Mouse (Mus musculus) layer of hippocampus, adult 9-10 months (tissue): ENCODE measurements around the gene Clmn.
A peak's percentile ranks its signal among the peaks of the same experiment; 100 is the strongest.

ENCODE experiments used
- DNase-seq: peaks from one replicate; pipeline ENCODE4 v3.0.0; 2022; ENCODE audit warnings: low spot score

The Clmn gene

DNA sequence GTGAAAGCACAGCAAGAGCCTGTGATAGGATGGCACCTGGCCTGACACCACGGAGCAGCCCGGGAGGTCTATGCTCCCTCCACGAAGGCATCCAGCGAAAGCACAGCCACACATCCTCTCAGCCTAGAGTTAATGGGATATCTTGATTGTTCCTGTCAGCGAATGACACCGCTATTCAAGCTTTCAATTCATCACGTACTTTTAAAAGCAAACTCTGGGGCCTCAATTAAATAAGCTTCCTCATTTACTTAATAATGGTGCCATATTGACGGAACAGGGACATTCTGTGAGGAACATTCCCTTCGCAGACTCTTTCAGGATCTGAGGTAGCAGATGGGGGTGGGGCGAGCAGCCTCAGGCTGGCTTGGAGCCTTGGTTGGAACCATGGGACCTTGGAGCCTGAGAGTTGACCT lies 14.7 kb upstream of the Clmn start:
- DNase-seq: no peak

DNA sequence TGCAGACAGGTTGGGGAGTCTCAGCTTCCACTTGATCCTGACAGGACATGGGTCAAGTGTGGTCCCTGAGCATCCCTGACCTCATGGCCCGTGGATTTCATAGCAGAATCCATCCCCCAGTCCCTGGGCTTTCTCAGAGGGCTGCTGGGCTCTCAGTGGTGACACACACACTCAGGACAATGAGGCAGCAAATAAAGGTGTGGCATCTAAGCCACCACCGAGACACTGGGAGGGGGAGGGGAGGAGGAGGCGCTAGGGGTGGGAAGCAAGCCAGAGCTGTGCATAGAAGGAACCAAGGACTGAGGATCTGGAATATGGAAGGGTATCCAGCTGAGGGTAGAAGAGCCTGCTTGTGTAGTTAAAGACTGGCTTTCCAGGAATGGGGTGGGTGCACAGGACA lies 11.2 kb upstream of the Clmn start:
- DNase-seq: no peak

DNA sequence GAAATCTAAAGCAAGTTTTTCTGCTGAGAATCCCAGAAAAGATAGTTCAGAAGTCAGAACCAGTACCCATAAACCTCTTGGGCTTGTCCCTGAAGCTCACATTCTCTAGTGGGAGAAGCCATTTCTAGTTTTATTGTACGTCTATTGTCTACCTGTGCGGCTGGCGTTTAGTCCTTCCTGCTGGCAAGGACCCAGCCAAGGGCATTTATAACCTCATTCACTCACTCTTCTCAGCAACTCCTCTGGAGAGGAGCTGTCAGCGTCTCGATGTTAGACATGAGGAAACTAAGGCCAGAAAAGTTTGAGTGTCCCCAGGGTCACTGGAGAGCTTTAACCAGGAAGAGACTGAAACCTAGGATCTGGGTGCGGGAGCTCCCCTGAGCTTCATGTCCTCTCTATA lies 7.1 kb upstream of the Clmn start:
- no peak for DNase-seq

DNA sequence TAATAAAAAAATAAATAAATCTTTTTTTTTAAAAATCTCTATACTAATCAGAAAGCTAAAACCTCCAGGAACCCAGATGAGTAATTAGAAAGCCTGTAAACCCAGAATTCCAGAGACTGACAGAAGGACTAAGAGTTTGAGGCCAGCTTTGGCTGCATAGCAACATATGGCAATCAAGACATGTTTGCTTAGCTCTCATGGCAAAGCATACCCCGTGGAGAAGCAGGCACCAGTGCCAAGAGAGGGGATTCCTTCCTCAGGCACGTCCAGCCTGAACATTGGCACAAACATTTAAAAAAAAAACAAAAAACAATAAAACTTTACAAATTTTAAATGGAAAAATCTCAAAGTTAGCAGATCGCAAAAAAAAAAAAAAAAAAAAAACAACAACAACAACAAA lies 4.9 kb upstream of the Clmn start:
- DNase-seq: no peak

DNA sequence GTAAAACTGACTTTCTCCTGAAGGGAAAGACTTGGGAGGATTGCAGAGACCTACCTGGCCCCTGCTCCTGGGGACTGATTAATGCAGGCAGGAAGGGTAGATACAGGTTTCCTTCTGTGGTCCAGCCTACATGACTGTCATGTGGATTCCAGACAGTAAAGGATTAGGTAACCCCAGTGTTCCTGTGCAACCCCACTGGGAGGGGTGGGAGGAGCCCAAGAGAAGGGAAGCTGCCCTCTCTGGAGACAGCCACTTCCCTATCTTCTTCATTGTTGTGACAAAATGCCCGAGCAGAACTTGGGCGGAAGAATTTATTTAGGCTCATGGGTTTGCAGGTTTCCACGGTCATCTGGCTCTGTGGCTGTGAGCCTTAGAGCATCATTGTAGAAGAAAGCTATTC lies 3.6 kb upstream of the Clmn start:
- no peak for DNase-seq

DNA sequence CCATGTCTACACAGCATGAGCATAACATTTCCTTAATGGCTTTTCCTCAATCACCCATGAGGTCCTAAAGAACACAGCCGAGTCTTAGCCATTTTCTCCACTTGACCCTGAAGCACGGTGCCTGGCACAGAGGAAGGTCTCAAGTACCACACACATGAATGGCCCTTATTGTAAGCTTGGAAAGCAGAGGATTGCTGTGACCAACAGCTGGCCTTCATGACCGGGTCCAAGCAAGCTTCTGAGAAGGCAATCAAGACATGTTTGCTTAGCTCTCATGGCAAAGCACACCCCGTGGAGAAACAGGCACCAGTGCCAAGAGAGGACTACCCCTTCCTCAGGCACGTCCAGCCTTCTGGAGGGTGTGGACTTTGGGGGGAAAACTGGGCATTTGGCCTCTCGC lies 3.0 kb upstream of the Clmn start:
- no peak for DNase-seq

DNA sequence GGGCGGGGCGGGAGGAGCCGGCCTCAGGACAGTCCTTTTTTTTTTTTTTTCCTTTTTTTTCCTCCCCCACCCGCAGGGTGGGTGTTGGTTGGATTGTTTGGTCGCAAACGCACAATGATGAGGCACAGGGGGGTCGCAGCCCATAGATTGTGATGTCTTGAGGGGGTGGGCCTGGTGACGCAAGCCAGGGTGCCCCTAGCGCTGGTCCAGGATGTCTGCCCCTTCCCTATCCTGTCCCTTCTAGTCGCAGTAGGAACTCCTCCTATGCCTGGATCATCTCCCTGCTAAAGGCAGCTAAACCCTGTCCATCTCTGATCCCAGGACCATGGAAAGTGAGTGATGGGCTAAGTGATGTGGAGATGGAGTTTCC lies 275 bp upstream of the Clmn start:
- no peak for DNase-seq

DNA sequence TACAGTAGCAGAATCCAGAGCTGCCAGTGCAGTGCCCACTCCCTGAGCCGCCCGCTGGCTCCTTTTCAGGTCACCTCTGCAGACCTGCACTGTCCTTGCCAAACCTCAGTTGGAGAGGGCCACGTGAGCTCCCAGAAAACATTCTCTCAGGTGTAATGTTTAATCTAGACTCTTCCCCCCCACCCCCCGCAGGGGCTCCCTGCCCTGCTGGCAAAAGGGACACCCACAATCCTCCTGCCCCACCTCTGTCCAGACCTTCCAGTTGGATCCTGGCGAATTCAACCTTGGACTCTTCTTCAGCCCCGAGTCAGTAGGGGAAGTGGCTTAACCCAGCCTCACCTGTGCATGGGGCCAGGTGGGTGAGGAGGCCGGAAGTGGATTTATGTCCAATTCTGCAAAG lies 1.2 kb downstream of the Clmn start:
- no peak for DNase-seq

DNA sequence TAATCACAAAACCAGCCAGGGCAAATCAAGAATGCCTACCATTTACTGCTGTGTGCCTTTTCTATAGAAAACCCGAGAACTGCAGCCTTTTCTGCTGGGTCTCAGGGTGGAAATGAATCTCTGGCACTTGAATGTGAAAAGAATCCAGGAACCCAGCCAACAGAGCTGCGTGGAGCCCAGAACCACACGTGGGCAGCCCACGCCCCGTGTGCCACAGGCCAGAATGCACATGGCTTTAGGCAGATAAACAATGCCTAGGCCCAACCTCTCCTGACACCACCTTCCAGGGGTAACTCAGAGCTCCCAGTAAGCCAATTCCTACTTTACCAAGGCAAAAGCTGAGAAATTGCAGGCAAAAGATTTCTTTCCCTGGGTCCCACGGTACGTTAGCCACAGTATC lies 5.7 kb downstream of the Clmn start:
- no peak for DNase-seq

DNA sequence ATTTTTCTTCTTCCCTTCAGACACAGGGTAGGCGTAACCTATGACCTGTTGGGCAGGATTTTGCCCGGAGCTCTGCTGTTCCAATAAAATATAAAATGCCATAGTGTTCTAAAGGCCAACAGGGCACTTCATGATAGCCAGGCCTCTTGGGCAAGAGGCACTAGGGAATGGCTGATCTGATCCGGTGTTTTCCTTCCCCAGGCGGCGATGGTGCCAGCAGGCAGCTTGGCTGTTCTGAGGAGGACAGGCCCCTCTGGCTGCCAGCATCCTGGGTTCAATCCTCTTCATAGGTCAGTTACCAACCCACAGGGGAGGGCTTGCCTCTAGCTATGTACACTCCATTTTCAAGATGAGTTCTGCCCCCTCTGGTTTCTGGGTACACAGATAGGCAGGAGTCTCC lies 6.1 kb downstream of the Clmn start:
- DNase-seq: no peak

DNA sequence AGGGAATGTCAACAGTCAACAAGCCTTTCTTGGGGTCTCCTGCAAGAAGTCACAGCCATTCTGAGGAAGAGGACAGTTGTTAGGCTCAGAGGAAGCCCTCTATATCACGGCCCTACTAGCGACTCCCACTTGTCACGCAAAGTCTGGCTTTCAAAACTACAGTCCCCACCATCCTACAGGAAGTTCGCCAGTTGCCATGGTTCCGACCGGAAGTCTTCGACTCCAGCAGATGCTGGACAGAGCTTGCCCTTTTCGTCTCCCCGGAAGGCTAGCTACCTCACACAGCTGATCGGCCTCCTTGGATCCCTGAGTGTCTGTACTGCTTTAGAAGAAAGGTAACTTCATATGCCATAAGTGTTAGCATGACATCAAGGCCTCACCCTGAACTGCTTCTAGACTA lies 7.3 kb downstream of the Clmn start:
- no peak for DNase-seq

DNA sequence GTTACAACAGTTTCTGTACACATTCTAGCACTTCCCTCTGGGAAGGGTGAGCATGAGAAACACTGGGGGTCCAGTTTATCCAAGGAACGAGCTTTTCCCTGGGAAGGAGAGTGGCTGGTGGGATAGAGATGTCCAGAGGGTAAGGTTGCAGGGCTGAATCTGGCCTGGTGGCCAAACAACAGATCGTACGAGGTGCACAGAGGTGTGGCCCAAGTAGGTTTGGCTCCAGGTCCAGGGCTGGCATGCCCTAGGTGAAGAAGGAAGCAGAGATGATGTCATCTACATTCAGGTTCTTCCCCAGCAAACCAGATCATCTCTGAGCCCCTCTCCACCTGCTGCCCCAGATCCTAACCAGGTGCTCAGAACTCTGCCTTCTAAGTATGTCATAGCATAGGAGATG lies 8.3 kb downstream of the Clmn start:
- DNase-seq: no peak

DNA sequence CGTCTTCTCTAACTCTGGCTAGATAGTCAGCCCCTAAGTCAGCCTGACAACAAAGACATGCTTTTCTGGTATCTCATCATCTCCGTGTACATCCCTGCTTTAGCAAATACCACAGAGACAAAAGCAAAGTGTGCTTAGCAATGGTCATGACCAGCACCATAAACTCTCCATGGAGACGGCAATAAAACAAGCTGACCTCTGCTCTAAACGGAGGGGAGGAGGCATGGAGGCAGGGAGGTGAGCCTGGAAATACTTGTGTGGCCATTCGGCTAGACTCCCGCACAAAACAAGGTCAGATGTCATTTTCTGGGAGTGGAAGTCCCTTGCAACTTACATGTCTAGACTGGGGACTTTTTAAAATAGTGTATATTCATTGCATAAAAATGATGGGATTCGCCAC lies 9.3 kb downstream of the Clmn start:
- DNase-seq: no peak

DNA sequence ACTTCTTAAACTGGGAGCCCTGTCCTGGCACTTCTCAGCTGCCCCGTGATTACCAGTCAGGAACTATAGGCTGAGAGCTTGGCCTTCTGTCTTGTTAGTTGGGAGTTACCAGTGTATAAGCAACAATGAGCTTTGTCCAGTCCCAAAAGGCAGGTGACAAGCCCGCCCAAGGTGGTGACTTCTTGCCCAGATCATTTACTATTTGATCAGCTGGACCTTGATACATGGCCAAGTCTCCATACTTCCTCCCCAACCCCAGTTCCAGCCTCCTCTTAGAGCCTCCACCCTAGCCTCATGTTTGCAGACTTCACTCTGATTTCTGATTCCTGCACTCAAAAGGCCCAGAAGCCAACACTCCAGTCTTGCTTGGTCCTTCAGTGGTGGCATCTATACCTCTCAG lies 10.1 kb downstream of the Clmn start:
- no peak for DNase-seq

DNA sequence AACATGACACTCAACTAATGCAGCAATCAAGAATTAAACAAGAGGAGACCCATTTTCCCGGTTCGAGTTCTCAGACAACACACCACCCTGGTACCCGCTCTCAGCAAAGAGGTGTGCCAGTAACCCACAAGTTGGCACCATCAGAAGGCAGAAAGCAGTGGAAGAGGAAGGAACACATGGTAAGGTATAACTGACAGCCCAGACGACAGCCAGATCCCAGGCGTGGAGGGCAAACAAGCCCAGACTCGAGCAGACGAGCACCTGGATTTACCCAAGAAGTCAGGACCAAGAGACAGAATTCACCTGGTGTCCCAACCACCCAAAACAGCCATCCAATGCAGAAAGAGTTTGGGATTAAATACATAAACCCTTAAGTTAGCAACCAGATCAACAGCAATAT lies 11.5 kb downstream of the Clmn start:
- no peak for DNase-seq

DNA sequence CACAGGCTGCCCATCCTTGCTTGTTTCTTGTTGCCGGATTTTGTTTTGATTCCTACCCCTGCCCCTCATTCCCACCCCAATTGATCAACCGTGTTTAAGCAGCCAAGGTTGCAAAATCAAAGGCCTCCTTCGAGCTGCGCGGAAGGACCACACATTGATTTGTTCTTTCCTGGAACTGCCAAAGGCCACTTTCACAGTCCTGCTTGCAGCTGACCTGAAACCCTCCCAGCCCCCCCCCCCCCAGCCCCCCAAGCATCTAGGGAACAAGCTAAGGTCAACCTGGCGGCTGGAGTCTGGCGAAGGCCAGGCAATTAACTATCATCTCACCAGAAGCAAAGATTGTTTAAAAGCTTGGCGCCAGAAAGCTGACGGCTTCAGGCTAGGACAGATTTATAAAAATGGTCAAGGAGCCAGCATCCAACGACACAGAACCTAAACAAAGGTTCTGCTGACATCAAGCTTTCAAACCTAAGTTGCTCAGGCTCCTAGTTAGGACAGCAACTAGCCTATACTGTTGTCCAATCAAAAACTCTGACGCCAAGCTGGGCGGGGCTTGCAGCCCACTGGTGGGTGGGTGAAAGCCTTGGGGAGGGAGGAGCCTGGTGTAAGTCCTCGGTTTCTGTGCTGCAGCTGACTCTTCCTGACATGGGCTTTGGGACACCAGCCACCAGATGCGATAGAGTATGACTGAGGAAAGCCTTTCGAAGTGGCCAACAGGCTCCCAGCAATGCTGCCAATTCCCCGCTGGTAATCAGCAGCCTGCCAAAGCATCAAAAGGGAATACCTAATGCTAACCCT lies 13.0 kb downstream of the Clmn start:
- no peak for DNase-seq

DNA sequence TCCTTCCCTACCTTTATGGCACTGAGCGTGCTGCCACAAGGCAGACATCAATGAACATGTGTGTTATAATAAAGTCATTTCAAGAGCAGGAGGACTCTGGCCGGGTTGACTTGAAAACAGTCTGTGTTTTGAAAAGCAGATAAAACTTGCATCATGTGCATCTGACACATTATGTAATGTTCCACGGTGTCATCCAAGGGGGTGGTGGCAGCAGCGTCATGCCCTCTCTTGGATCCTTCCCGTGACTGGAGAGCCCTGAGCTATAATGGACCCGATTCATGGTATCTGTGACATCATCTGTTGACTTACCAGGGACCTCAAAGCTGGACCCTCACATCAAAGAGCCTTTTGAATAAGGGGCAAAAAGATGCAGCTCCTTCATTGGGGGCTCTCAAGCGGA lies 14.8 kb downstream of the Clmn start:
- peak; percentile 56 for DNase-seq

DNA sequence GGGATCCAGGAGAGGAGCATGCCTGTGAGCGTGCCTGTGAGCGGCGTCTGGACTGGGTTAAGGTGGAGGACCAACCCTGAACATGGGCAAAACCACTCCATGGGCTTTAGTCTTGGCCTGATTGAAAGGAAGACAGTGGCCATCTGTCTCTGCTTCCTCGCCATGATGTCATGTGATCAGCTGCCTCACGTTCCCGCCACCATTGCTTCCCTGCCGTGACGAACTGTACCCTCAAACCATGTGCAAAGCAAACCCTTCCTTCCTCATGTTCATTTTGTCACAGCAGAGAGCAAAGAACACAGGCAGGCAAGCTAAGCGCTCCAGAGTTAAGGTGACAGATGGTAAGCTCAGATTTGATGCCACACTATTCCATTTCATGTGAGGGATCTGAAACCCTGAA lies 16.2 kb downstream of the Clmn start:
- DNase-seq: no peak

DNA sequence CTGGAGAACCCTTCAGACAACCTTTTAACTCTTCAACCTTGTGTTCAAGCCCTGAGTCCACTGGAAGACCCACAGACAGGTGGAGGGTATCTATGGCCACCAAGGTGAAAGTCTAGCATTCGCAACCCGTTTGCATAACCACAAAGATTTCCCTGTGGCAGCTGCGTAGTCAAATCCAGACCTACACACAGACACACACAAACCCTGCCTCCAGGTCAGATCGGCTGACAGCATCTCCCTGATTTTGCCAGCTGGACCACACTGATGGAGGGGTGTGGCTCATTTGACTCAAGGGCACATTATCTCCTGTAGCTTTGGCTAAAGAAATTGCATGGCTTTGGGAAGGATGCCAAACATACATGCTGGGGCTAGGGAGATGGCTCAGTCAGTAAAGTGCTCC lies 17.6 kb downstream of the Clmn start:
- no peak for DNase-seq

DNA sequence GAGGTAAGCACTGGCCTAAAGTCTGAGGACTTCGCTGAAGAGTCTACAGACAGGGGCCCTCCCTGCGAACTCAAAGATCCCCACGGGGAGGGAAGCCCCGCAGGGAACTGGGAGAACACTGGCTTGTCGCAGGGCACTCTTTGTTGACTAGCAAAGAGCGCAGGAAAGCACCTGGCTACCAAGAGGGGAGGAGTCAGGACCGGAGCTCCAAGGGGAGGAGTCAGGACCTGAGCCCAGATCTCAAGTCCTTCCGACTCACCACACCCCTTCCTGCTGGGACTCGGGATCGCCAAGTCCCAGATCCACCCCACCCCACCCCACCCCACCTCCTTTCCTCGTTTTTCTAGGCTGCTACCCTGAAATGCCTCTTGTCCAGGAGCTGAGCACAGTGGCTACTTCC lies 19.2 kb downstream of the Clmn start:
- no peak for DNase-seq

DNA sequence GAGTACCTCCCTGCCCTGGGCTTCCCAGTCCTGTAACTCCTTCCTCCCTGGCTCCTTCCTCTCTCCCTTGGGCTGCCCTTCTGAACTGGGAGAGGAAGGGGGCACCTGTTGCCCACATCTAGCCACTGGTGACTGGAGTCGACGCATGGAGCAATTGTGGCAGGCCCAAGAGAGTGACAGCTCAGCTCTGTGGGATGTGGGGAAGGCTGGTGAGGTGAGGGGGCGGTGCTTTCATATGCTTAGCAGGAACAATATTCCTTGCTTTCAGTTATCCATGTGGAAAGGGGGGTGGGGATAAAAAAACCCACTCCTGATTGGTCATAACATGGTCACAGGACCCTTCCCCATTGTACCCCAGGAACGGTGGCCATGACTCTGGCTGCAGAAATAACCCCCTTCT lies 19.9 kb downstream of the Clmn start:
- DNase-seq: no peak

DNA sequence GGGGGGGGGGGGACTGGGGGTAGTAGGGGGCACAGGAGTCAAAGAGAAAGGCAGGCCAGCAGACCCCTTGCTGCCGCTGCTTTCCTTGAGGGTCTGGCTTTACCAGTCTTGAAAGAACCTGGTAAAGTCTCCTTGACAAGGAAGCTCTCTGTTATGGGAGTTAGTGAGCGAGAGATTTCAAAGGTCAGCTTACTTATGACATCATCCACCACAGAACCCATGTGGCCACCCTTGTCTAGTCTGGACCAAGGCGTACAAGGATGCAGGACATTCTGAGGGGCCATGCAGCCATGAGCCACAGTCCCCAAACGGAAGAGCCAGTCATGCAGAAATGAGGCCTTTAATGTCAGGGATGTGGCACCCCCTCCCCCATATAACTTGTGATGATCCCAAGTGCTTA lies 20.6 kb downstream of the Clmn start:
- DNase-seq: no peak

DNA sequence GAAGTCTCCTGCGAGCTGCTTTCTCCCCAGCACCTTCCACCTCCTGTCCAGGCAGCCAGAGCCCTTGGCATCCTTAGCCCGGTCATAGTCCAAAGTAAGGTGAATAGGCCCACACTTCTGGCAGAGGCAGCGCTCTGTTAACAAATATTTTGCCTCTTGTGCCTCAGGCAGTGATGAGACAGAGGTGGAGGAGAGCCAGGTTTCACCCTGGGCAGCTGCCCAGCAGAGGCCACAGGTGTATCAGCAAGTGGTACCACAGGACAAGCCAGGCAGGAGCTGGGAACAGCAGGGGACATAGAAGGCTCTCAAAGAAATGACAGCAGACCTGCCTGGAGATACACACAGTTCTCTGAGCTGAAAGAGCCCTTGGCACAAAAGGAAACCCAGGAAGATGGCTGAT lies 23.6 kb downstream of the Clmn start:
- DNase-seq: no peak

DNA sequence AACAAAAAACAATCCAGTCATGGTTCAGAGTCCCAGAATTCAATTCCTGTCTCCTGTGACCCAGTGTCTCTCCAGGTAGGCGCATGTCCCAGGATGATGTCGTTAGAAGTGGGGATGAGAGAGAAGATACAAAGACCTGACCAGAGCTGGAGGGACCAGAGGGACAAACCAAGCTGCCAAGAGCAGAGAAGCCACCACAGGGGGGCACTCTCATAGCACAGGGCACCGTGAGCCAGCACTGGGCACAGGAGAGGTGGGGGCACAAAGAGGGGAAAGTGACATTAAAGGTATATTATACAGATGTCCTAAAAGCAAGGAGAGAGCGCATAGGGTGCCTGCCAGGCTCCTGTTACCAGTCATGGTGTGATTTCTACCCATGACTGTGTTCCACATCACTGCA lies 25.9 kb downstream of the Clmn start:
- no peak for DNase-seq

DNA sequence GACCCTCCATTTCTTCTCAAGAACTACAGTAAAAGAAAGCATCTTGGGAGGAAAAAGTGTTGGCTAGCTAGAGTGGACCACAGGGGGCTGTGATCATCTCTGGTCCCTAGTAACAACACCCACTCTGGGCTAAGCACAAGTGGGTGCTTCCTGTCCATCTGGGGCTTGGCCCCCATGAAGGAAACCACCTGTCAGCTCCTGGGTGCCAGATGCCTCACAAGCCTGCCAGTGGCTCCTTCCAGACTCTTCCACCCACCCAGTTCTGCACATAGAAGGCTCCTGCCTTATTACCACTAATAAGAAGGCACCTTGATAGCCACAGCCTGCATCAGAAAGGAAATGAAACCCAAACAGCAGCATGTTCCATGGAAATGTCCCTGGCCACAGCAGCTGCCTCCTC lies 26.4 kb downstream of the Clmn start:
- DNase-seq: no peak
